Mouse (Mus musculus) CH12.LX (cell line): Measurements from ENCODE around the gene Acsbg1. TPM values are rescaled to one million over a fixed set of nuclear protein-coding genes. Genes with fewer than 3 reads are reported as not detected.
"Not testable (repeated sequence)": the region's sequence is repeated elsewhere in the genome, so short reads cannot be mapped to it uniquely, and the experiment has no call there.

ENCODE experiments used
- DNase-seq: peaks from one replicate; pipeline ENCODE4 v3.0.0-alpha.2; 2013; ENCODE audit errors: extremely low read depth
- H3K27ac ChIP-seq: 2 replicates; pipeline ENCODE4 v1.5.1; 2012; ENCODE audit warnings: low read depth, mild to moderate bottlenecking, control low read depth, moderate library complexity; ENCODE audit not compliant: insufficient read depth
- H3K27me3 ChIP-seq: replicated peaks from 2 replicates; pipeline ENCODE3; 2012; ENCODE audit warnings: inconsistent platforms
- H3K36me3 ChIP-seq, 2 experiments: replicated peaks in 1 of 2; 2 replicates each; pipeline versions ENCODE3 to v1.6.1; 2012; ENCODE audit warnings: inconsistent platforms in 1 of 2, low read length in 1 of 2, mild to moderate bottlenecking in 1 of 2, mixed read lengths in 1 of 2, moderate library complexity in 1 of 2; ENCODE audit not compliant: control insufficient read depth in 1 of 2, insufficient read depth in 1 of 2
- H3K4me1 ChIP-seq, 2 experiments: 2 replicates each; pipeline ENCODE4 v1.6.1; 2012; ENCODE audit warnings: inconsistent platforms in 1 of 2, moderate library complexity in 1 of 2; ENCODE audit not compliant: insufficient read depth in 2 of 2, control insufficient read depth in 1 of 2
- H3K4me2 ChIP-seq: 2 replicates; pipeline ENCODE4 v1.6.1; 2012; ENCODE audit warnings: low read depth, mild to moderate bottlenecking, control low read depth; ENCODE audit not compliant: poor library complexity, insufficient read depth, severe bottlenecking
- H3K4me3 ChIP-seq, 3 experiments: fragments of 150-350 bp in 1 of 3; sonication (generic) in 1 of 3; replicated peaks in 1 of 3; 2 replicates each; pipeline versions ENCODE3 to v1.5.1; 2011 to 2012; ENCODE audit warnings: low read depth in 2 of 3, low read length in 2 of 3, mild to moderate bottlenecking in 2 of 3, moderate library complexity in 2 of 3, control low read depth in 1 of 3, improper control_type of control experiment in 1 of 3, inconsistent platforms in 1 of 3, mixed read lengths in 1 of 3; ENCODE audit not compliant: poor library complexity in 1 of 3
- H3K79me2 ChIP-seq: replicated peaks from 2 replicates; pipeline ENCODE4 v1.6.1; 2012; ENCODE audit warnings: mild to moderate bottlenecking, moderate library complexity; ENCODE audit not compliant: control insufficient read depth, poor library complexity, insufficient read depth, severe bottlenecking; ENCODE audit errors: extremely low read depth
- H3K9ac ChIP-seq: 2 replicates; pipeline ENCODE4 v1.6.1; 2012; ENCODE audit warnings: low read depth, mild to moderate bottlenecking, control low read depth, moderate library complexity; ENCODE audit not compliant: insufficient read depth
- H3K9me3 ChIP-seq: replicated peaks from 2 replicates; pipeline ENCODE3; 2012; ENCODE audit warnings: low read length, inconsistent platforms, mixed read lengths
- E2F4 ChIP-seq: IDR thresholded peaks from 2 replicates; pipeline ENCODE4 v1.6.1; 2011; ENCODE audit warnings: low read depth, low read length, improper control_type of control experiment; ENCODE audit not compliant: insufficient replicate concordance
- ELF1 ChIP-seq: IDR thresholded peaks from 2 replicates; pipeline ENCODE4 v1.6.1; 2014; ENCODE audit warnings: low read depth, mild to moderate bottlenecking, inconsistent platforms, low read length, improper control_type of control experiment
- ETS1 ChIP-seq: conservative IDR thresholded peaks from 2 replicates; pipeline ENCODE4 v1.6.1; 2012; ENCODE audit warnings: low read depth, mild to moderate bottlenecking, inconsistent platforms, low read length, improper control_type of control experiment, moderate library complexity
- JUN ChIP-seq: IDR thresholded peaks from 2 replicates; pipeline ENCODE4 v1.6.1; 2011; ENCODE audit warnings: low read depth, mild to moderate bottlenecking, low read length, improper control_type of control experiment, moderate library complexity; ENCODE audit not compliant: insufficient read depth
- JUND ChIP-seq: conservative IDR thresholded peaks from 2 replicates; pipeline ENCODE4 v1.6.1; 2011; ENCODE audit warnings: low read depth, low read length, improper control_type of control experiment
- KAT2A ChIP-seq: IDR thresholded peaks from 2 replicates; pipeline ENCODE4 v1.6.1; 2012; ENCODE audit warnings: low read length, improper control_type of control experiment, inconsistent platforms; ENCODE audit not compliant: insufficient replicate concordance
- MAFK ChIP-seq: IDR thresholded peaks from 2 replicates; pipeline ENCODE4 v1.6.1; 2011; ENCODE audit warnings: low read length, improper control_type of control experiment; ENCODE audit not compliant: insufficient replicate concordance
- MYC ChIP-seq: IDR thresholded peaks from 2 replicates; pipeline ENCODE4 v1.6.1; 2011; ENCODE audit warnings: low read depth, mild to moderate bottlenecking, improper control_type of control experiment, low read length
- NELFE ChIP-seq: IDR thresholded peaks from 2 replicates; pipeline ENCODE4 v1.6.1; 2011; ENCODE audit warnings: low read depth, low read length, improper control_type of control experiment
- POLR2A ChIP-seq: IDR thresholded peaks from 2 replicates; pipeline ENCODE4 v1.6.1; 2011; ENCODE audit warnings: low read depth, mild to moderate bottlenecking, improper control_type of control experiment, low read length
- POLR2AphosphoS2 ChIP-seq: IDR thresholded peaks from 2 replicates; pipeline ENCODE4 v1.6.1; 2011; ENCODE audit warnings: low read depth, low read length, improper control_type of control experiment
- SIN3A ChIP-seq: IDR thresholded peaks from 2 replicates; pipeline ENCODE4 v1.6.1; 2012; ENCODE audit warnings: low read length, improper control_type of control experiment, inconsistent platforms
- SMC3 ChIP-seq: IDR thresholded peaks from 2 replicates; pipeline ENCODE4 v1.6.1; 2011; ENCODE audit warnings: low read depth, low read length, improper control_type of control experiment
- TBP ChIP-seq: conservative IDR thresholded peaks from 2 replicates; pipeline ENCODE4 v1.6.1; 2011; ENCODE audit warnings: low read depth, low read length, improper control_type of control experiment
- TCF12 ChIP-seq: IDR thresholded peaks from 2 replicates; pipeline ENCODE4 v1.6.1; 2014; ENCODE audit warnings: low read depth, mild to moderate bottlenecking, inconsistent platforms, low read length, improper control_type of control experiment
- ZMIZ1 ChIP-seq: IDR thresholded peaks from 2 replicates; pipeline ENCODE4 v1.6.1; 2012; ENCODE audit warnings: low read depth, mild to moderate bottlenecking, inconsistent platforms, low read length, improper control_type of control experiment
- ZNF384 ChIP-seq: IDR thresholded peaks from 2 replicates; pipeline ENCODE4 v1.6.1; 2012; ENCODE audit warnings: low read depth, low read length, improper control_type of control experiment, inconsistent platforms
- dilution Hi-C: fragments of 300-500 bp; cut with MboI; formaldehyde crosslinking; loops from 2 replicates; pipeline ENCODE4 v1.14.3; 2020; ENCODE audit warnings: low sequenced_read_pairs; ENCODE audit not compliant: extremely low pct_unique_long_range_greater_than_20kb, extremely low pct_ligation_motif_present
- in situ Hi-C: fragments of 300-500 bp; cut with MboI; formaldehyde crosslinking; loops from 3 replicates; pipeline ENCODE4 v1.14.3; 2019; ENCODE audit warnings: low sequenced_read_pairs, low pct_ligation_motif_present, low pct_unique_long_range_greater_than_20kb, mixed read lengths
- polyA plus RNA-seq: library from polyadenylated mRNA; unstranded; fragments of >175 nt; gene quantifications from 2 replicates; pipeline ENCODE4 v1.2.1, GENCODE M21; 2012; ENCODE audit warnings: low read depth; ENCODE audit not compliant: insufficient read length
- total RNA-seq, 2 experiments: library from RNA; depleted of rRNA; stranded (reverse); fragments of 300-350 nt in 1 of 2; fragments of >200 nt in 1 of 2; gene quantifications; 2 replicates each; pipeline ENCODE4 v1.2.3; 2012 to 2014

The Acsbg1 gene
- total and polyA plus RNA-seq, 3 experiments, result 16.8 to 24.0 (median 23.6) TPM

DNA sequence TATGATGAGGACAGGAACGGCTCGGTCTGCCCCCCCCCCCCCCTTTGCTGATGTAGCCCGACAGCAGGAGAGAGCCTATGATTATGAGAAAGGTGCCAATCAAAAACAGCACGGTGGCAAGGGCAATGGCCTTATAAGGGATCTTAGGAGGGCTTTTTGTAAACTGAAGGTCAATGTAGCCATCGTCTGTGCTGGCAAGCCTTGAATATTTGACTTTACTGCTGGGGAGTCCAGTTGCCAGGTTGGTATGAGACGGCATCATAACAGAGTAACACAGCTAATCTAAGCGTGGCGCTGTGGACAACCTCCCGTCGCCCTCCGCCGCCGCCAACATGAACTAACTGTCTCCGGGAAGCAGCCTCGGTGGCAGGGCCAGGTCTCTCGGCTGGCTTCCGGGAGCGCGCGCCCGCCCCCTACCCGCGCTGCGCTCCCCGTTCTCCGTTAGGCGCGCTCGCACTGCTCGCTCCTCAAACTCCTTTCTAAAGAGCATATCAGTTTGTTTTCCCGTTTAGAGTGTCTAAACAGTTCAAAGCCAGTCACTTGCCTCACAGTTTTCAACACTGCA, 29.7 kb upstream of the Acsbg1 start:
- H3K4me2 ChIP-seq, result peak overlapping the region; percentile 8; the same call in 1 of the 2 replicates
- H3K9me3 ChIP-seq, H3K36me3 ChIP-seq, H3K79me2 ChIP-seq, H3K27ac ChIP-seq, H3K4me3 ChIP-seq, in situ Hi-C loops, dilution Hi-C loops, DNase-seq: not testable (repeated sequence)
- peak overlapping the region; percentile 39; the same call in 1 of the 2 replicates for H3K9ac ChIP-seq
- peak; percentile 42; the same call in 1 of the 2 replicates for TF ChIP-seq ELF1
- H3K4me1 ChIP-seq, result peaks cover 5 to 26% of the 10 kb centered on the region in 2 experiments
- H3K27me3 ChIP-seq, result peaks cover 20% of the 10 kb centered on the region

DNA sequence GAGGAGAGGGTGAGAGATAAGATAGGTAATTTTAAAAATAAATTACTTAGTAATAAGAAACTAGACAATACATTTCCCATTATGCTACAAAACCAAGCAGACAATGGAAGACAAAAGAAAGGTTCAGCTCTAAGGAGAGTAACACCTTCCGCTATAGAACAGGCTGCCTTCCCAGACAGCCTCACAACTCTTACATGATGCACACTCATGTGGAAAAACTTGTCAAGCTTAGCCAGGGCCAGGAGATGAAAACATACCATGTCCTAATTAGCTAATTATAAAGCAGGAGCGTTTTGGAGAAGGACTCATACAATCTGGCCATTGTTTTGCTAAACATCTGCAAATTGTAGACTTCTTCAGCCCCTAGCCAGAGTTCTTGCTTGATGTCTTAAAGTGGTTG, 29.0 kb upstream of the Acsbg1 start:
- H3K27me3 ChIP-seq, result peaks cover 14% of the 10 kb centered on the region
- dilution Hi-C loops, H3K4me3 ChIP-seq, H3K27ac ChIP-seq, H3K4me2 ChIP-seq, H3K9me3 ChIP-seq, H3K36me3 ChIP-seq, in situ Hi-C loops, DNase-seq, H3K79me2 ChIP-seq, H3K9ac ChIP-seq: not testable (repeated sequence)
- peaks cover 5 to 26% of the 10 kb centered on the region in 2 experiments for H3K4me1 ChIP-seq

DNA sequence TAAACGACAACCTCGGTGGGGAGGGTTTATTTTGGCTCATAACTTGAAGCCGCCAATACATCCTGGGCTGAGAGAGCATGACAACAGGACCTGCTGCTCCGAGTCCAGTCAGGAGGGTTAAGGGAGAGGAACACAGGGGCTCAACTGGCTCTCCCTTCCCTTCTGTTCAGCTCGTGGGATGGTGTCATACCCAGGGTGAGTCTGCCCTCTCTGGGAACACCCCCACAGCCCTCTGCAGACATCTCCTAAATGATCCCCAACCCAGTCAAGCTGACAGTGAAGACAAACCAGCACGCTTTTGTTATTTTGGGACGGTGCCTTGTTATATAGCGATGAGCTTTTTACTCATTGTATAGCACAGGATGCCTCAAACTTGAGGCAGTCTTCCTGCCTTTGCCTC, 27.8 kb upstream of the Acsbg1 start:
- Histone ChIP-seq H3K4me2 (no peak overlapping the region), H3K4me1 (peaks cover 5 to 26% of the 10 kb centered on the region in 2 experiments), H3K4me3 (no peak overlapping the region), H3K27me3 (peaks cover 6% of the 10 kb centered on the region), H3K36me3 (no peaks in the 10 kb centered on the region), H3K27ac (no peak overlapping the region), H3K9ac (no peak overlapping the region), H3K79me2 (no peaks in the 10 kb centered on the region), H3K9me3 (no peaks in the 10 kb centered on the region)
- dilution Hi-C loops (no loop called here), in situ Hi-C loops (no loop called here)
- no peak for TF ChIP-seq ZMIZ1
- TF ChIP-seq MAFK, result no peak
- TF ChIP-seq SIN3A, result no peak
- no peak for TF ChIP-seq JUND
- no peak for TF ChIP-seq E2F4
- no peak for TF ChIP-seq POLR2AphosphoS2
- TF ChIP-seq NELFE, result no peak
- TF ChIP-seq POLR2A, result no peak
- TF ChIP-seq ETS1, result no peak
- no peak for TF ChIP-seq JUN
- TF ChIP-seq SMC3, result no peak
- no peak for TF ChIP-seq ZNF384
- TF ChIP-seq KAT2A, result no peak
- no peak for TF ChIP-seq MYC
- TF ChIP-seq TCF12, result no peak
- no peak for TF ChIP-seq TBP
- no peak for DNase-seq
